ENCODE assay signal across 10 mouse cellular contexts in the genomic region with DNA sequence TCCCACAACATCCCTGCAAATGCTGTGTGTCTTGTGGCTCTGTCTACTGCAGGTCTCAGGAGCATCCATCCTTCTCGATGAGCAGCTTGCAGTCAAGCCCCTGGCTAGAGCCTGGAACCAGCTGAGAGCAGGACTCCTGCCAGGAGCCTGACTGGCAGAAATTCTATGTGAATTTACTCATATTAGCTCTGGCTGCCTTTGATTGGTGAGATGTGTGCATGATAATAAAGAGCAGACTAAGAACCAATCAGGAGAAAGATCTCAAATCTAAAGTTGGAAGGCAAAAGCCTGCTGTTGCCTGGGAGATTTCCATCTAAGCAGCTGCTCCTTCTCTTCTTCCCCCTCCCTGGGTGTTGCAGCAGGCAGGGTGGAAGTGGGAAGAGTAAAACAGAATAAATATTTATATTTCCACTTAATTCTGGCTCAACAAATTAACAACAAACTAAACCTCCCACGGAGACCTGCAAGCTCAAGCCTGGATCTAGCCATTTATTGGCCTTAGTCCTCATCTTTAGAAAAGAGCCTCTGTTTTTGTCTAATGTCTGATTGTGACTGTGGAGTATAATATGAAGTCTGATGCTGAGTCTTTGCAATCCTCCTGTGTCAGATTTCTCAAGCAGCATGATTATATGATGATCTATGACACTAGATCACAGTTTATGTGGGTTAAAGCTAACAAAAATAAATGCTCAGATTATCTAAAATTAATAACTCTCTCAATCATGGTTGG.
A peak's percentile ranks its signal among the peaks of the same experiment; 100 is the strongest.
DNase-seq lines count a peak whose midpoint lies in the region; ATAC-seq lines count a peak whose summit lies in the region.
"Had no signal": no experiment of that assay in that cellular context is flagged by ENCODE, and none has a peak within 500 bp of the region (broad histone marks: within the 10 kb centered on the region; RNA-seq: fewer than 3 reads in every experiment).

No protein-coding gene starts in this region.

- intact Hi-C loops in left cerebral cortex, postnatal 4 days (cut with DNase I), result no loop called here

- ATAC-seq in kidney, embryonic 14.5 days (ENCODE audit: low FRiP score, low TSS enrichment), result peak; percentile 66; the same call in 1 of the 2 replicates
- peak; percentile 88 for ATAC-seq in hindbrain, embryonic 13.5 days (ENCODE audit: low FRiP score)

- no peak overlapping the region for H3K27ac ChIP-seq in kidney, embryonic 14.5 days (ENCODE audit: low read depth, low read length)
- H3K27ac ChIP-seq in hindbrain, embryonic 13.5 days, result peak overlapping the region; percentile 58
- H3K27ac ChIP-seq: macrophage had no signal

- no peaks in the 10 kb centered on the region for H3K36me3 ChIP-seq in kidney, embryonic 14.5 days (ENCODE audit: control insufficient read depth, insufficient read depth, low read length)
- no peaks in the 10 kb centered on the region; the same call in 1 of the 2 replicates for H3K36me3 ChIP-seq in hindbrain, embryonic 13.5 days

- no peak overlapping the region for H3K9ac ChIP-seq in kidney, embryonic 14.5 days (ENCODE audit: low read depth, low read length)
- no peak overlapping the region for H3K9ac ChIP-seq in hindbrain, embryonic 13.5 days

- no peaks in the 10 kb centered on the region for H3K4me1 ChIP-seq in kidney, embryonic 14.5 days (ENCODE audit: control insufficient read depth, insufficient read depth, low read length)
- H3K4me1 ChIP-seq in hindbrain, embryonic 13.5 days (replicated peaks), result no peaks in the 10 kb centered on the region

- H3K27me3 ChIP-seq in kidney, embryonic 14.5 days (ENCODE audit: control insufficient read depth, insufficient read depth, low read length), result no peaks in the 10 kb centered on the region
- H3K27me3 ChIP-seq in hindbrain, embryonic 13.5 days, result no peaks in the 10 kb centered on the region

- no peak overlapping the region for H3K4me3 ChIP-seq in kidney, embryonic 14.5 days (ENCODE audit: low read length)
- H3K4me3 ChIP-seq in hindbrain, embryonic 13.5 days, result 0 out of 2 replicates have a peak overlapping the region, but pooled peaks have one; percentile 3
- H3K4me3 ChIP-seq: erythroblast, embryonic 14.5 days had no signal

- no peak overlapping the region for H3K4me2 ChIP-seq in kidney, embryonic 14.5 days (replicated peaks; ENCODE audit: low read depth, low read length)
- H3K4me2 ChIP-seq in hindbrain, embryonic 13.5 days, result 0 out of 2 replicates have a peak overlapping the region, but pooled peaks have one; percentile 19

- no peak for DNase-seq in kidney, adult 9 months
- peak; percentile 90 for DNase-seq in cerebellum, adult 18-20 months
- DNase-seq in left cerebral cortex, postnatal 4 days, result peak; percentile 88
- DNase-seq in right cerebral cortex, adult 2 months (ENCODE audit: low spot score in 2 of 2), result peak; percentile 70 to 74
- DNase-seq in B cell, adult 2 months, result no peak
- no peak for DNase-seq in ovary, adult 18-20 months (ENCODE audit: low spot score)

- H3K9me3 ChIP-seq in kidney, embryonic 14.5 days (ENCODE audit: control insufficient read depth, low read length), result no peaks in the 10 kb centered on the region
- no peaks in the 10 kb centered on the region for H3K9me3 ChIP-seq in hindbrain, embryonic 13.5 days

- WGBS in kidney, embryonic 14.5 days, result 48% methylated on average over 2 of the region's 2 CpGs
- WGBS in hindbrain, embryonic 13.5 days, result 44% methylated on average over 2 of the region's 2 CpGs

Comparison
In these comparisons a context has a peak if more than half of its experiments do, and no peak if none do; other contexts are left out.
1. DNase-seq: peak in cerebellum, adult 18-20 months (2 of 2), left cerebral cortex, postnatal 4 days (single experiment) and right cerebral cortex, adult 2 months (2 of 2); none in kidney, adult 9 months (single experiment), B cell, adult 2 months (0 of 2) and ovary, adult 18-20 months (single experiment).